Mouse (Mus musculus) C2C12 (cell line): Measurements from ENCODE around the gene Acvr1. TPM values are rescaled to one million over a fixed set of nuclear protein-coding genes. Genes with fewer than 3 reads are reported as not detected.

ENCODE experiments used
- H3K27me3 ChIP-seq: one replicate; pipeline ENCODE4 v1.6.1; 2011; ENCODE audit not compliant: control insufficient read depth, insufficient read depth, insufficient read length
- H3K36me3 ChIP-seq: one replicate; pipeline ENCODE4 v1.6.1; 2011; ENCODE audit not compliant: control insufficient read depth, insufficient read depth
- H3K4me3 ChIP-seq: one replicate; pipeline ENCODE4 v1.5.1; 2011; ENCODE audit warnings: mild to moderate bottlenecking, control low read depth; ENCODE audit not compliant: poor library complexity, insufficient read depth, severe bottlenecking
- H3K79me2 ChIP-seq: one replicate; pipeline ENCODE4 v1.6.1; 2011; ENCODE audit not compliant: control insufficient read depth, insufficient read depth
- H3K79me3 ChIP-seq: one replicate; pipeline ENCODE4 v1.6.1; 2011; ENCODE audit warnings: low read depth, control low read depth
- H3ac ChIP-seq: one replicate; pipeline ENCODE3; 2011; ENCODE audit warnings: low read depth; ENCODE audit not compliant: control insufficient read depth, insufficient read length
- CEBPB ChIP-seq: IDR thresholded peaks from one replicate; pipeline ENCODE4 v1.6.1; 2011; ENCODE audit warnings: low read depth, mild to moderate bottlenecking, control low read depth, moderate library complexity
- CTCF ChIP-seq: IDR thresholded peaks from one replicate; pipeline ENCODE4 v1.5.1; 2011; ENCODE audit not compliant: control insufficient read depth, insufficient read depth, insufficient read length
- FOSL1 ChIP-seq: IDR thresholded peaks from one replicate; pipeline ENCODE4 v1.8.0; 2011; ENCODE audit warnings: mild to moderate bottlenecking, low read length; ENCODE audit not compliant: poor library complexity, insufficient read depth, severe bottlenecking
- MAX ChIP-seq: IDR thresholded peaks from one replicate; pipeline ENCODE4 v1.6.1; 2011; ENCODE audit warnings: mild to moderate bottlenecking, control low read depth
- MYOD1 ChIP-seq: IDR thresholded peaks from one replicate; pipeline ENCODE4 v1.6.1; 2011; ENCODE audit warnings: low read depth; ENCODE audit not compliant: control insufficient read depth, insufficient read length
- MYOG ChIP-seq: IDR thresholded peaks from one replicate; pipeline ENCODE4 v1.6.1; 2011; ENCODE audit not compliant: control insufficient read depth, insufficient read length; ENCODE audit errors: extremely low read depth
- USF1 ChIP-seq: IDR thresholded peaks from one replicate; pipeline ENCODE4 v1.6.1; 2011; ENCODE audit warnings: low read depth, mild to moderate bottlenecking, control low read depth, moderate library complexity
- polyA plus RNA-seq: library from polyadenylated mRNA; unstranded; fragments of >200 nt; fragmentation: generic; extraction: Trizol; gene quantifications from one replicate; pipeline ENCODE4 v1.2.1, GENCODE M21; 2012; ENCODE audit warnings: missing spikeins

Acvr1 gene
- polyA plus RNA-seq, 1 experiment: 37.2 TPM

GRCm38 (mm10) chr2:58496647-58497410 is 70.1 kb downstream of the Acvr1 start:
- Histone ChIP-seq H3K27me3 (no peaks in the 10 kb centered on the region), H3K4me3 (no peak overlapping the region), H3K36me3 (peaks cover 22% of the 10 kb centered on the region), H3K79me2 (peaks cover 96% of the 10 kb centered on the region), H3K79me3 (peaks cover 55% of the 10 kb centered on the region), H3ac (no peak overlapping the region)
- TF ChIP-seq MYOG (no peak), MYOD1 (no peak)

- Histone ChIP-seq H3K27me3 (no peaks in the 10 kb centered on the region), H3K79me2 (peaks cover 96% of the 10 kb centered on the region), H3K79me3 (peaks cover 59% of the 10 kb centered on the region), H3K4me3 (no peak overlapping the region), H3ac (no peak overlapping the region), H3K36me3 (peaks cover 25% of the 10 kb centered on the region)
- no peak for TF ChIP-seq USF1
- no peak for TF ChIP-seq MYOG
- no peak for TF ChIP-seq MAX
- TF ChIP-seq CTCF: no peak
- TF ChIP-seq MYOD1: no peak
- TF ChIP-seq CEBPB: no peak
- no peak for TF ChIP-seq FOSL1
Observed at GRCm38 (mm10) chr2:58495271-58495670, 71.7 kb downstream of the Acvr1 start.

- H3K79me3 ChIP-seq: peaks cover 63% of the 10 kb centered on the region
- TF ChIP-seq CTCF (no peak), FOSL1 (no peak), USF1 (no peak), MAX (no peak), MYOD1 (no peak), CEBPB (no peak), MYOG (no peak)
- H3K79me2 ChIP-seq: peaks cover 96% of the 10 kb centered on the region
- no peak overlapping the region for H3K4me3 ChIP-seq
- no peak overlapping the region for H3ac ChIP-seq
- H3K36me3 ChIP-seq: peaks cover 36% of the 10 kb centered on the region
- H3K27me3 ChIP-seq: no peaks in the 10 kb centered on the region
Observed at GRCm38 (mm10) chr2:58493685-58494635, 73.0 kb downstream of the Acvr1 start.

GRCm38 (mm10) chr2:58489275-58489674 is 77.7 kb downstream of the Acvr1 start:
- H3K4me3 ChIP-seq: no peak overlapping the region
- H3K27me3 ChIP-seq: no peaks in the 10 kb centered on the region
- TF ChIP-seq CTCF (no peak), USF1 (no peak), MYOD1 (no peak), MAX (no peak), MYOG (no peak), CEBPB (no peak), FOSL1 (no peak)

GRCm38 (mm10) chr2:58488404-58488803 is 78.6 kb downstream of the Acvr1 start:
- Histone ChIP-seq H3ac (no peak overlapping the region), H3K36me3 (peaks cover 20% of the 10 kb centered on the region), H3K79me3 (peaks cover 54% of the 10 kb centered on the region), H3K27me3 (no peaks in the 10 kb centered on the region), H3K4me3 (no peak overlapping the region), H3K79me2 (peaks cover 98% of the 10 kb centered on the region)
- TF ChIP-seq MAX: no peak
- TF ChIP-seq CEBPB: no peak
- TF ChIP-seq MYOD1: no peak
- no peak for TF ChIP-seq MYOG
- TF ChIP-seq USF1: no peak
- no peak for TF ChIP-seq CTCF
- TF ChIP-seq FOSL1: no peak

More at GRCm38 (mm10) chr2:58489275-58489674, 77.7 kb downstream of the Acvr1 start:
- H3K36me3 ChIP-seq: peaks cover 25% of the 10 kb centered on the region
- peaks cover 98% of the 10 kb centered on the region for H3K79me2 ChIP-seq
- H3ac ChIP-seq: no peak overlapping the region
- peaks cover 54% of the 10 kb centered on the region for H3K79me3 ChIP-seq

- Histone ChIP-seq H3K27me3 (no peaks in the 10 kb centered on the region), H3K79me3 (peaks cover 44% of the 10 kb centered on the region), H3K36me3 (peaks cover 24% of the 10 kb centered on the region), H3ac (no peak overlapping the region), H3K4me3 (no peak overlapping the region), H3K79me2 (peaks cover 98% of the 10 kb centered on the region)
- no peak for TF ChIP-seq CEBPB
- no peak for TF ChIP-seq MYOG
- TF ChIP-seq MAX: no peak
- no peak for TF ChIP-seq USF1
- no peak for TF ChIP-seq CTCF
- TF ChIP-seq MYOD1: no peak
- TF ChIP-seq FOSL1: no peak
Observed at GRCm38 (mm10) chr2:58487279-58487560, 79.7 kb downstream of the Acvr1 start.
